Mouse (Mus musculus) ES-E14 (cell line): Measurements from ENCODE around the gene Golga4. TPM values are rescaled to one million over a fixed set of nuclear protein-coding genes. Genes with fewer than 3 reads are reported as not detected.

Source experiments
- DNase-seq: peaks from one replicate; pipeline ENCODE4 v3.0.0-alpha.2; 2013; ENCODE audit warnings: low read depth, low spot score
- H3K27ac ChIP-seq: 2 replicates; pipeline ENCODE4 v1.5.1; 2012; ENCODE audit warnings: low read depth, mild to moderate bottlenecking, low read length, moderate library complexity, mixed read lengths; ENCODE audit not compliant: poor library complexity, insufficient read depth, severe bottlenecking
- H3K36me3 ChIP-seq: 2 replicates; pipeline ENCODE4 v1.6.1; 2012; ENCODE audit warnings: mild to moderate bottlenecking, low read length, moderate library complexity, mixed read lengths; ENCODE audit not compliant: control insufficient read depth, poor library complexity, insufficient read depth, severe bottlenecking
- H3K4me1 ChIP-seq, 2 experiments: fragments of 150-350 bp in 1 of 2; sonication (generic) in 1 of 2; 2 replicates each; pipeline ENCODE4 v1.6.1; 2012; ENCODE audit warnings: low read length in 2 of 2, mild to moderate bottlenecking in 1 of 2, mixed read lengths in 1 of 2; ENCODE audit not compliant: control insufficient read depth in 2 of 2, insufficient read depth in 2 of 2, poor library complexity in 1 of 2
- H3K4me3 ChIP-seq, 2 experiments: fragments of 150-350 bp in 1 of 2; sonication (generic) in 1 of 2; 2 replicates each; pipeline ENCODE4 v1.5.1; 2012; ENCODE audit warnings: low read length in 2 of 2, low read depth in 1 of 2, mild to moderate bottlenecking in 1 of 2, mixed read lengths in 1 of 2; ENCODE audit not compliant: insufficient read depth in 1 of 2, poor library complexity in 1 of 2, severe bottlenecking in 1 of 2
- H3K9ac ChIP-seq: 2 replicates; pipeline ENCODE4 v1.6.1; 2012; ENCODE audit warnings: low read depth, mild to moderate bottlenecking, low read length, mixed read lengths; ENCODE audit not compliant: poor library complexity, insufficient read depth, severe bottlenecking
- H3K9me3 ChIP-seq: fragments of 150-350 bp; sonication (generic); 2 replicates; pipeline ENCODE4 v1.6.1; 2012; ENCODE audit warnings: low read depth, mild to moderate bottlenecking, low read length; ENCODE audit not compliant: control insufficient read depth, insufficient read depth
- CHD2 ChIP-seq: IDR thresholded peaks from 2 replicates; pipeline ENCODE4 v1.6.1; 2014; ENCODE audit warnings: mild to moderate bottlenecking, low read depth, low read length, inconsistent platforms
- HCFC1 ChIP-seq: IDR thresholded peaks from 2 replicates; pipeline ENCODE4 v1.6.1; 2012; ENCODE audit warnings: low read length, inconsistent platforms, borderline replicate concordance; ENCODE audit not compliant: insufficient read depth
- MAFK ChIP-seq: IDR thresholded peaks from 2 replicates; pipeline ENCODE4 v1.6.1; 2014; ENCODE audit warnings: mild to moderate bottlenecking, low read depth, low read length, inconsistent platforms; ENCODE audit not compliant: insufficient read depth
- ZC3H11A ChIP-seq: IDR thresholded peaks from 2 replicates; pipeline ENCODE4 v1.6.1; 2012; ENCODE audit warnings: low read depth, mild to moderate bottlenecking, inconsistent platforms, low read length, borderline replicate concordance
- ZNF384 ChIP-seq: IDR thresholded peaks from 2 replicates; pipeline ENCODE4 v1.6.1; 2012; ENCODE audit warnings: low read depth, low read length, inconsistent platforms
- in situ Hi-C, 2 experiments: fragments of 600-800 bp; cut with MboI; formaldehyde crosslinking; loops; one replicate each; pipeline ENCODE4 v1.15.1; 2025; ENCODE audit warnings: low sequenced_read_pairs in 2 of 2, inconsistent platforms in 1 of 2; ENCODE audit not compliant: unreplicated experiment in 2 of 2
- total RNA-seq: library from RNA; depleted of rRNA; stranded (reverse); fragments of 300-350 nt; gene quantifications from 2 replicates; pipeline ENCODE4 v1.2.3, GENCODE M21; 2012

The Golga4 gene
- total RNA-seq, 1 experiment = 73.3 TPM

DNA sequence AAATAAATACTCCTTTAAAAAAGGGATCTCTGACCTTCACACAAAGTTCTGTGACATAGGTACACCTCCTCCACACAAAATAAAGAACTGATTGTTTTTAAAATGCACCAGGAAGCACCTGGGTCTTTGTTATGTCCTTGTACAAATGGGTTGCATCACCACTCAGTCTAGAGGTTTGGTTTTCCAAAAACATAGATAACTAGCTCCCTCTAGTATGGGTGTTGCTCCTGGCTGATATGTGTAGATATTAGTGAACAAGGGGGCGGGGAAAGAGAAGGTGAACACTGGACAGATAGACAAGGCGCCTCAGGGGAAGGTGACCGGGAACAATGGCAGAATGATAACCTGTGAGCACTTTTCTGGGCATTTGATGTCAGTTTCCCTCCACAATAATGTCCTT is 10.1 kb upstream of the Golga4 start:
- H3K9ac ChIP-seq = no peak overlapping the region
- no peak overlapping the region for H3K27ac ChIP-seq

DNA sequence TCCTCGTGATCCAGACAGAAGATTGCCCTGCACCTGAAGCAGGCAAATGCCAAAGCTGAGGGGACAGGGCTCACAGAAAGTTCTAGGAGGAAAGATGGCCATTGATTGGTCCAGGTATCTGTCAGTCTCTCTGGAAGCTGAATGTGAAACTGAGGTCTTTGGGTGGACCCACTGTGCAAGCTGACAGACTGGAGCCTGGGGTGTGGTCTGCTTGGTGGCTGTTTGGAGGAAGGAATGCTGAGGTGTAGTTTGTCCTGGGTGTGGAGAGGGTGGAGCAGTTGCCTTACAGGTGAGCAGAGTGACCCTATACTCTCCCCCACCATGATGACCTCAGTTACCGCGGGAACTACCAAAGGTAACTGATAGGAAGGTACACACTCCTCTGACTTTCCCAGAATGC is 9.1 kb upstream of the Golga4 start:
- Histone ChIP-seq H3K9ac (no peak overlapping the region), H3K9me3 (no peaks in the 10 kb centered on the region), H3K36me3 (no peaks in the 10 kb centered on the region), H3K27ac (no peak overlapping the region; the same call in 1 of the 2 replicates), H3K4me3 (no peak overlapping the region), H3K4me1 (peaks cover 6 to 18% of the 10 kb centered on the region in 2 experiments; a peak in 3 of 4 replicates)
- in situ Hi-C loops = loop anchor here (10.0 to 25.0 kb wide), 2 partner anchors 432 to 435 kb away; no protein-coding TSS in a partner anchor
- TF ChIP-seq ZNF384 = no peak
- no peak for TF ChIP-seq HCFC1
- TF ChIP-seq MAFK = no peak
- no peak for TF ChIP-seq CHD2
- no peak for TF ChIP-seq ZC3H11A
- peak; percentile 82 for DNase-seq

More for the DNA sequence above, 10.1 kb upstream of the Golga4 start:
- Histone ChIP-seq H3K4me1 (peaks cover 6 to 18% of the 10 kb centered on the region in 2 experiments; a peak in 3 of 4 replicates), H3K36me3 (no peaks in the 10 kb centered on the region), H3K4me3 (no peak overlapping the region), H3K9me3 (no peaks in the 10 kb centered on the region)
- TF ChIP-seq CHD2 (no peak), MAFK (no peak), HCFC1 (no peak), ZC3H11A (no peak), ZNF384 (no peak)
- in situ Hi-C loops = loop anchor here (10.0 to 25.0 kb wide), 2 partner anchors 431 to 434 kb away; no protein-coding TSS in a partner anchor
- no peak for DNase-seq

DNA sequence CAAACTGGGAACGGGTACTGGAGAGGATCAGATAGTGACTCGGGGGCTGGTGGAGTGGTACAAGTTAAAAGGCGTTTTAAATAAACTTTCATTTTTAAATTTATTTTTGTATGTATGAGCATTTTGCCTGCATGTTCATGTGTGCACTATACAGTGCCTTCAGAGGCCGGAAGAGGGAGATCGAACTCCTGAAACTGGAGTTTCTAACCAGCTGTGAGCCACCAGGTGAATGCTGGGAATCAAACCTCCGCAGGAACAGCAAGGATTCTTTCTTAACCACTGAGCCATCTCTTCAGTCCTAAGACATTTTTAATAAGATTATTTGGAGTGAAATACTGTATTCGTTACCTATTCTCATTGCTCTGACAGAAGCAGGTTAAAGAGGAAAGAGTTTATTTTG is 8.0 kb upstream of the Golga4 start:
- Histone ChIP-seq H3K4me3 (peak overlapping the region in 1 of 2 experiments; percentile 13; a peak in 2 of 4 replicates), H3K9me3 (no peaks in the 10 kb centered on the region), H3K27ac (no peak overlapping the region), H3K36me3 (no peaks in the 10 kb centered on the region), H3K4me1 (peaks cover 6 to 18% of the 10 kb centered on the region in 2 experiments; a peak in 3 of 4 replicates), H3K9ac (peak overlapping the region; percentile 40; the same call in 1 of the 2 replicates)
- no peak for DNase-seq
- in situ Hi-C loops = loop anchor here (10.0 to 25.0 kb wide), 2 partner anchors 433 to 436 kb away; no protein-coding TSS in a partner anchor
- TF ChIP-seq HCFC1 (no peak), ZC3H11A (0 out of 2 replicates have a peak, but pooled peaks have one; percentile 17), ZNF384 (no peak), MAFK (no peak)

DNA sequence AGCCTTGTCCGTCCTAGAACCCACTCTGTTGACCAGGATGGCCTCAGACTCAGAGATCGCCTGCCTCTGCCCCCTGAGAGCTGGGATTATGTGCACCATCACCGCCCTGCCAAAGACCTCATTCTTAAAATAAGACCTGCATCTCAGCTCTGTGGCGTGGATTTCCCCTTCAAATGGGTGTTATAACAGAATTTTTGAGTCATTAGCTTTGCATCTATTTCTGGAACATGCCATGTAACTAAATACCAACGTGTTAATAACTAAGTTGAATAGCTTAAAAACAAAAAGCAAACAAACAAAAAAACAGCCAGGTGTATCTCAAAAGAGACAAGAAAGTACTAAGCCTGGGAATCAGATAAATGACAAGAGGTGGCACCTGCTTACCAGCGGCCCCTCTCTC is 5.1 kb upstream of the Golga4 start:
- peaks cover 6 to 13% of the 10 kb centered on the region in 2 experiments; a peak in 3 of 4 replicates for H3K4me1 ChIP-seq
- in situ Hi-C loops = no loop called here
- TF ChIP-seq CHD2 = no peak
- TF ChIP-seq ZNF384 = no peak
- TF ChIP-seq HCFC1 = no peak
- no peak for TF ChIP-seq MAFK
- TF ChIP-seq ZC3H11A = no peak
- H3K36me3 ChIP-seq = no peaks in the 10 kb centered on the region
- no peak overlapping the region for H3K4me3 ChIP-seq
- no peak for DNase-seq
- no peak overlapping the region for H3K27ac ChIP-seq
- no peak overlapping the region for H3K9ac ChIP-seq
- H3K9me3 ChIP-seq = no peaks in the 10 kb centered on the region

DNA sequence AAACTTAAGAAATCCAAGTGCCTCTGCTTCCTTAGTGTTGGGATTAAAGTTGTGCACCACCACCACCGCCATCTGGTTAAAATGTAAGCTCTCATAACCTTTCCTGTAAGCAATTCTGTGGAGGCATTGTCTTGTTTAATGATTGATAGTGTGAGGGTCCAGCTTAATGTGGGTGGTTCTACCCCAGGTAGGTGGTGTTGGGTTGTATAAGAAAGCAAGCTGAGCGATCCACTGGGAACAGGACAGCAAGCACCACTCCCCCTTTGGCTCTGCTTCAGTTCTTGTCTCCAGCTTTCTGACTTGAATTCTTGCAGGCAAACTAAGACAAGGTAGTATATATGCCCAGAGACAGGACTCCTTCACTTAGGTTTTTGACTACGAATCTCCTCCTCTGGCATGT is 1.4 kb upstream of the Golga4 start:
- no peak for DNase-seq
- Histone ChIP-seq H3K27ac (no peak overlapping the region), H3K4me3 (no peak overlapping the region), H3K9ac (no peak overlapping the region), H3K4me1 (peaks cover 0 to 7% of the 10 kb centered on the region in 2 experiments; a peak in 2 of 4 replicates), H3K9me3 (no peaks in the 10 kb centered on the region), H3K36me3 (no peaks in the 10 kb centered on the region)
- TF ChIP-seq MAFK = no peak
- TF ChIP-seq CHD2 = no peak
- no peak for TF ChIP-seq ZC3H11A
- no peak for TF ChIP-seq ZNF384
- TF ChIP-seq HCFC1 = no peak
- in situ Hi-C loops = no loop called here
